Mouse (Mus musculus) heart, adult 2 months (tissue): Measurements from ENCODE around the gene Zswim3.
"Not testable (repeated sequence)": the region's sequence is repeated elsewhere in the genome, so short reads cannot be mapped to it uniquely, and the experiment has no call there.

Experiments
- CTCF ChIP-seq: fragments of 200-600 bp; IDR thresholded peaks from 2 replicates; pipeline ENCODE4 v1.8.1; 2022; ENCODE audit warnings: antibody characterized with exemption, mild to moderate bottlenecking, moderate library complexity
- EP300 ChIP-seq: fragments of 200-500 bp; IDR thresholded peaks from 2 replicates; pipeline ENCODE4 v1.6.1; 2011; ENCODE audit warnings: low read depth, low read length, control low read depth; ENCODE audit not compliant: insufficient read depth
- POLR2A ChIP-seq: fragments of 200-500 bp; IDR thresholded peaks from 2 replicates; pipeline ENCODE4 v1.6.1; 2011; ENCODE audit warnings: mild to moderate bottlenecking, low read depth, low read length, control low read depth; ENCODE audit not compliant: insufficient read depth

- not testable (repeated sequence) for TF ChIP-seq EP300, POLR2A
- peak; percentile 67 for TF ChIP-seq CTCF
Measured at GRCm38 (mm10) chr2:164798554-164798953, 6.3 kb upstream of the Zswim3 start.
